Mouse (Mus musculus): Measurements from ENCODE around the gene Pkn3.
"Not testable (repeated sequence)": the region's sequence is repeated elsewhere in the genome, so short reads cannot be mapped to it uniquely, and the experiment has no call there.

Pkn3 gene

GRCm38 (mm10) chr2:30140021-30140420 lies 62.5 kb downstream of the Pkn3 start:
- not testable (repeated sequence) for DNase-seq (ENCODE audit: extremely low spot score, low spot score)
